Mouse (Mus musculus) neural tube, embryonic 15.5 days (tissue): Measurements from ENCODE around the gene Ncapd2. TPM values are rescaled to one million over a fixed set of nuclear protein-coding genes. Genes with fewer than 3 reads are reported as not detected.

Experiments used
- ATAC-seq: fragments of 200-750 bp; cut with Nextera tagmentation; 2 replicates; pipeline ENCODE4 v1.8.0; 2017; ENCODE audit warnings: mild to moderate bottlenecking, moderate TSS enrichment, moderate library complexity; ENCODE audit not compliant: low FRiP score
- H3K27ac ChIP-seq: fragments of 300-500 bp; sonication (generic); replicated peaks from 2 replicates; pipeline ENCODE4 v1.5.1; 2015; ENCODE audit warnings: mild to moderate bottlenecking, inconsistent platforms
- H3K27me3 ChIP-seq: fragments of 300-500 bp; sonication (generic); replicated peaks from 2 replicates; pipeline ENCODE4 v1.6.1; 2015; ENCODE audit warnings: inconsistent platforms
- H3K36me3 ChIP-seq: fragments of 300-500 bp; sonication (generic); 2 replicates; pipeline ENCODE4 v1.6.1; 2015; ENCODE audit warnings: inconsistent platforms
- H3K4me1 ChIP-seq: fragments of 300-500 bp; sonication (generic); 2 replicates; pipeline ENCODE4 v1.6.1; 2015; ENCODE audit warnings: inconsistent platforms
- H3K4me2 ChIP-seq: fragments of 300-500 bp; sonication (generic); 2 replicates; pipeline ENCODE4 v1.6.1; 2015; ENCODE audit warnings: inconsistent platforms, mild to moderate bottlenecking, moderate library complexity
- H3K4me3 ChIP-seq: fragments of 300-500 bp; sonication (generic); replicated peaks from 2 replicates; pipeline ENCODE4 v1.5.1; 2015; ENCODE audit warnings: mild to moderate bottlenecking, inconsistent platforms
- H3K9ac ChIP-seq: fragments of 300-500 bp; sonication (generic); replicated peaks from 2 replicates; pipeline ENCODE4 v1.6.1; 2015; ENCODE audit warnings: mild to moderate bottlenecking, inconsistent platforms
- H3K9me3 ChIP-seq: fragments of 300-500 bp; sonication (generic); replicated peaks from 2 replicates; pipeline ENCODE4 v1.6.1; 2016; ENCODE audit warnings: inconsistent platforms
- WGBS: fragments of 180-500 bp; shearing (Covaris S2); methylation state at CpG from one replicate; pipeline ENCODE4 v1.1.7; 2015; ENCODE audit warnings: mixed read lengths; 5-methylcytosine and 5-hydroxymethylcytosine counted together
- polyA plus RNA-seq: library from polyadenylated mRNA; unstranded; fragments of >200 nt; fragmentation: Nextera tagmentation; extraction: Ambion mirVana; gene quantifications from 2 replicates; pipeline ENCODE4 v1.2.1, GENCODE M21; 2015

The Ncapd2 gene
- polyA plus RNA-seq, 1 experiment from 2014 or later: 38.2 TPM

DNA sequence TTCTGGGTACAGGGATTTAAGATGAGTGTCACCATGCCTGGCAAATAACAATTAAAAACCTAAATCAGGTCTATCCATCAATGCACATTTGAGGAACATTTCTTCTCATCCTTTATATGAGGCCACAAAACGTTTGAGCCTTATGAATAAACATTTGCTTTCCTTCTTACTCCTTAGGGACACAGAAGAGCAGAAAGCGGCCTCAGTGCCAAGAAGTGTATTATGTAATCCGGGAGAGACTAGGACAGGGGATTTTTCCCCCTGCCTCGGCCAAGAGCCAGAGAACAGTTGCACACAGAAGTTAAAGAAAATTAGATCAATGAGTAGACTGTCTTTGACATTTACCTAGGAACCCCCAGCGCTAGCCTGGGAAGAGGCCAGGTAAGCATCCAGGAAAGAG lies 9.4 kb downstream of the Ncapd2 start:
- 71% methylated on average over 5 of the region's 5 CpGs for WGBS
- no peak for ATAC-seq
- Histone ChIP-seq H3K4me3 (no peak overlapping the region), H3K9me3 (no peaks in the 10 kb centered on the region), H3K4me1 (no peaks in the 10 kb centered on the region), H3K4me2 (no peak overlapping the region), H3K9ac (no peak overlapping the region), H3K27me3 (no peaks in the 10 kb centered on the region), H3K27ac (no peak overlapping the region), H3K36me3 (peaks cover 87% of the 10 kb centered on the region)

DNA sequence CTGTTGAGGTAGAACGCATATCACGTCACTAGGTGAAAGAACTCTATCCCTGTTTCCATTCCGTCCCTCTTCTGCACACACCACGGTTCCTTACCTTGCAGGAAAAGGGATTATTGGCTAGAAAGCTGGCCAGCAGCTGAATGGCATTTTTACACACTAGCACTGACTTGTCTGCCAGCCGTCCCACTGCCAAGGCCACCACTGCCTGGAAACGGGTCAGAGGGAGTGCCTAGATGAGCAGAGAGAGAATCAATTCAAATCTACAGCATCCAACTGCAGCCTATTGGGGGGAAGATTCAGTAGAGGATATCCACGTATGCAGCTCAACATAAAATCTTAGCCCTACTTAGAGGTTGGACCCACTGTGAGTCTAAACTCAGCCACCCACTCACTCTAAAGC lies 11.9 kb downstream of the Ncapd2 start:
- H3K9me3 ChIP-seq: no peaks in the 10 kb centered on the region
- H3K9ac ChIP-seq: no peak overlapping the region
- H3K27ac ChIP-seq: no peak overlapping the region
- no peak for ATAC-seq
- no peaks in the 10 kb centered on the region for H3K27me3 ChIP-seq
- 91% methylated on average over 7 of the region's 7 CpGs for WGBS
- H3K4me3 ChIP-seq: no peak overlapping the region
- no peaks in the 10 kb centered on the region for H3K4me1 ChIP-seq
- peaks cover 89% of the 10 kb centered on the region for H3K36me3 ChIP-seq
- H3K4me2 ChIP-seq: no peak overlapping the region

DNA sequence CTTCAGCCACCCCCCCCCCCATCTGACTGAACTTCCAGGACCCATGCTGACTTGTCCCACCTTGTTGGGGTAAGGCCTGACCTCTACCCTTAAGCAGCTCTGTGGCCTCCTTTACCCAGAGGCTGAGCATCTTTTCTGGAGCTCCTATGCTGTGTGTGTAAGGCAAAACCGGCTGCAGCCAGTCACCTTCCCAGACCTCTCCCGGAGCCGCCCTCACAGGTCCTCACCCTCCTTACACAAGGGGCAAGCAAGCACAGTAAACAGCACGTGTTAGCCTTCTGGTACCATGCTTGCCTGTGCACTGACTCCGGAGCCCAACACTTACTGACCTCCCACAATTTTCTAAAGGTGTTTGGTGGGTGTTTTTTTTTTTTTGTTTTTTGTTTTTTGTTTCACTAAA lies 16.0 kb downstream of the Ncapd2 start:
- WGBS: 93% methylated on average over 5 of the region's 5 CpGs
- H3K36me3 ChIP-seq: peaks cover 92% of the 10 kb centered on the region
- H3K4me1 ChIP-seq: no peaks in the 10 kb centered on the region
- ATAC-seq: no peak
- no peak overlapping the region for H3K4me3 ChIP-seq
- no peak overlapping the region for H3K27ac ChIP-seq
- no peaks in the 10 kb centered on the region for H3K9me3 ChIP-seq
- no peak overlapping the region for H3K4me2 ChIP-seq
- no peak overlapping the region for H3K9ac ChIP-seq
- no peaks in the 10 kb centered on the region for H3K27me3 ChIP-seq

DNA sequence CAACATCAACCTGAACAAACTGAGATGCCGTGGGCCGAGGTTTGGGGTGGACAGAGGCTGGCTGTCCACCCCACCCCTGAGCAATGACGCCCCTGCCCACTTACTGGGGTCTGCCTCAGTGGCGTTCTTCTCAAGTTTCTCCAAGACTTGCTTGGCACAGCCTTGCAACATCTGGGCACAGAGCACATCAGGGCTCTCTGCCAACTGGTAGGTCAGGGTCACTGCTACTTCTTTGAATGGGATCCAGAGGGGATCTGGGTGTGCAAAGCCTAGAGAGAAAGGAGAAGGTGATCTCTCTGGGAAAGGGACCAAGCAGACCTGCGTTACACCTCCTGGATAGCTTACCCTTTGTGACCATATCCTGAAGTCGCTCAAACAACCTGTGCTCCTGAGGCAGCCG lies 18.2 kb downstream of the Ncapd2 start:
- 97% methylated on average over 7 of the region's 7 CpGs for WGBS
- Histone ChIP-seq H3K4me1 (no peaks in the 10 kb centered on the region), H3K9me3 (no peaks in the 10 kb centered on the region), H3K4me3 (no peak overlapping the region), H3K36me3 (peaks cover 98% of the 10 kb centered on the region), H3K9ac (no peak overlapping the region), H3K27ac (no peak overlapping the region), H3K4me2 (no peak overlapping the region), H3K27me3 (no peaks in the 10 kb centered on the region)
- no peak for ATAC-seq

DNA sequence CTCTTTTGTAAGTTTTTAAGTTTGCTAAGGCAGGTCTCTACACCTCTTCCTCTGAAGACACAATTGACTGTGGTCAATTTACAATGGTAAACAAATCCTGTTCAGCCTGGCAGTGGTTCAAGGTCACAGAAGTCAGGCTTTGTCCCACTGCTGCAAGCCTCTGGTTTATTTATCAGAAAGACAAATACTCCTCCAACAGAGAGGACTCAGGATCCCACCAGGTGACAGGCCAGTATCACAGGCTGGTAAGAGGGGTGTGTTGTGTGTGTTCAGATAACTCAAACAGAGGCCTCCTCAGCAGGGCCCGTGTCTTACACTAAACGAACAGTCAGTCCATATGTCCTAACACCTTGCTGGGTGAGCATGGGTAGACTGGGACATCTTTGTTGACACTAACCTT lies 19.0 kb downstream of the Ncapd2 start:
- WGBS: 81% methylated on average over 2 of the region's 2 CpGs
- no peak for ATAC-seq

DNA sequence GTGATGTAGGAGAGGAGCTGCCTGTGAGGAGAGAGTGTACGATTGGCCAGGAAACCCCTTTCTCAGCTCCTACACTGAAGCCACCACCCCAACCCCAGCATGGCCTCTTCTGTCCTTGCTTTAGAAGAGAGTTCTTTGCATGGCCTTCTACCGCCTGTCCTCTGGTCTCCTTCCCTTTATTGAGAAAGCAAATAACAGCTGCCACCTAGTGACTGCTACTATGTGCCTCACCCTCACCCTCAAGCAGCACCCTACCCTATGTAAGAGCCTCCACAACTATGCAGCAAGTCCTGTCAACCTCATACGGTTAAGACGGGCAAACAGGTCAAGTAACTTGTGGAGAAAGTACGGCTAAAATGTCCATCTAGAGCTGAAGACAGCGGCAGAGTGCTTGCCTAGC lies 21.3 kb downstream of the Ncapd2 start:
- no peaks in the 10 kb centered on the region for H3K9me3 ChIP-seq
- no peaks in the 10 kb centered on the region for H3K27me3 ChIP-seq
- H3K4me1 ChIP-seq: peaks cover 18% of the 10 kb centered on the region
- H3K4me3 ChIP-seq: no peak overlapping the region
- no peak overlapping the region for H3K27ac ChIP-seq
- no peak overlapping the region for H3K4me2 ChIP-seq
- WGBS: 87% methylated on average over 6 of the region's 6 CpGs
- H3K36me3 ChIP-seq: peaks cover 75% of the 10 kb centered on the region
- no peak for ATAC-seq
- no peak overlapping the region for H3K9ac ChIP-seq

More for the DNA sequence above, 19.0 kb downstream of the Ncapd2 start:
- Histone ChIP-seq H3K4me2 (no peak overlapping the region), H3K4me1 (peaks cover under 1% of the 10 kb centered on the region), H3K9ac (no peak overlapping the region), H3K27ac (no peak overlapping the region), H3K4me3 (no peak overlapping the region), H3K36me3 (peaks cover 98% of the 10 kb centered on the region), H3K27me3 (no peaks in the 10 kb centered on the region), H3K9me3 (no peaks in the 10 kb centered on the region)

DNA sequence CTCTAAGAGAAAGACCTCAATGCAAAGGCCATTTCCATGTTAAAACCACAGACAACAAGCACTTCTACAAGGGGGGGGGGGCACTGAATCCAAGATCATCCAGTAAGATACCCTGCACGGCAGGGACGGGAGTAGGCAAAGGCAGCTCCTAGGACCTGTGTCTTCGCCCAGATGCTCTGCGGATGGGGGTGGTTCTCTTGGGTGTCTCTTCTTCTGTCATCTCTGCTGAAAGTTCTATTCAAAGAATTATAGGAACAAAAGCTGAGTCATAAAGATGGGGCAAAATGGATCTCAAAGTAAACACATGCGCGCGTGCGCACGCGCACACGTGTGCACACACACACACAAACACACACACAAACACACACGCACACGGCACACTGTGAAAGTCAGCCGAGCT lies 23.4 kb downstream of the Ncapd2 start:
- ATAC-seq: no peak
- Histone ChIP-seq H3K9ac (no peak overlapping the region), H3K4me1 (peaks cover 34% of the 10 kb centered on the region), H3K27me3 (no peaks in the 10 kb centered on the region), H3K9me3 (no peaks in the 10 kb centered on the region), H3K36me3 (peaks cover 62% of the 10 kb centered on the region), H3K4me2 (no peak overlapping the region), H3K27ac (no peak overlapping the region), H3K4me3 (no peak overlapping the region)
- 88% methylated on average over 14 of the region's 14 CpGs for WGBS

- Histone ChIP-seq H3K4me2 (peak overlapping the region; percentile 91), H3K4me1 (peaks cover 40% of the 10 kb centered on the region), H3K27ac (peak overlapping the region; percentile 95), H3K9me3 (no peaks in the 10 kb centered on the region), H3K36me3 (peaks cover 55% of the 10 kb centered on the region), H3K27me3 (no peaks in the 10 kb centered on the region), H3K4me3 (peak overlapping the region; percentile 80), H3K9ac (peak overlapping the region; percentile 64)
- WGBS: 20% methylated on average over 10 of the region's 10 CpGs
- no peak for ATAC-seq
Observed at GRCm38 (mm10) chr6:125166861-125167650, 24.4 kb downstream of the Ncapd2 start.

DNA sequence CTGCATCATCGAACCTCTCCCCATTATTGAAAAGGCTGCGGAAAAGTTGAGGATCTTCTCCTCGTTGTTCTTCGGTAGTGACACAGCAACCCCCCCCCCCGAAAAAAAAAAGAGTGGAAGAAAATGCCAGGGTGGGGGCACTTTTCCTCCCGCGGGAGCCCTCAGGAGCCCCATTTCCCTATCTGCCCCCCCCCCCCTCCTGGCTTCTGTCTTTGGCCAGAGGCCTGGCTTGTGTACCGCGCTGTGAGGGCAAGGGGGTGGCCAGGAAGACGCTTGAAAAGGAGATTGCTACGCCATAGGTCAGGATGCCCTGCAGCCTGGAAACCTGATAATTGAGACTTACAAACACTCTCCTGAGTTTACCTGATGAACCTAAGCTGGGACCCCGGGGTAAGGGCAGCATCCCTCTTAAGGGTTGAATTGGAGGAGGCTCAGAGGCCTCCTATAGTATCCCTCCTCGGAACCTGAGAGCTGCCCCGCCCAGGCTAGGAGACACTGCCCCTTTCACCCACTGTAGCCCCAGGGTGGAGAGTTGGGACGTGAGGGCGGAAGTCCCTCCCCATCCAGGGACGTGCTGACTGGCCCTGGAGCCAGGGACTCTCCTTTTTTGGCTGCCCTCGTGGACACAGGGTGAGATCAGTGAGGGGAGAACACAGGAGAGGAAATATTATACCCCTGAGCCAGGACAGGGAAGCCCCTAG lies 25.3 kb downstream of the Ncapd2 start, which contains the start of gene Gapdh:
Gene Gapdh, minus strand, starts transcription at position 417 of the 701 bp plus-strand sequence.
- Histone ChIP-seq H3K4me3 (peak within 1 kb of the TSS; percentile 80), H3K4me2 (peak within 1 kb of the TSS; percentile 91), H3K36me3 (peaks cover 51% of the 10 kb centered on the region), H3K27ac (peak within 1 kb of the TSS; percentile 95), H3K27me3 (no peaks in the 10 kb centered on the region), H3K9me3 (no peaks in the 10 kb centered on the region), H3K9ac (peak within 1 kb of the TSS; percentile 96), H3K4me1 (peaks cover 45% of the 10 kb centered on the region)
- 1% methylated on average over 17 of the region's 18 CpGs for WGBS
- peak; percentile 4 for ATAC-seq

- ATAC-seq: peak; percentile 94
- Histone ChIP-seq H3K27me3 (no peaks in the 10 kb centered on the region), H3K27ac (peak overlapping the region; percentile 95), H3K9ac (peak overlapping the region; percentile 96), H3K4me2 (peak overlapping the region; percentile 91), H3K36me3 (peaks cover 51% of the 10 kb centered on the region), H3K9me3 (no peaks in the 10 kb centered on the region), H3K4me3 (peak overlapping the region; percentile 80), H3K4me1 (peaks cover 50% of the 10 kb centered on the region)
- under 1% methylated on average over 36 of the region's 36 CpGs for WGBS
Observed at GRCm38 (mm10) chr6:125165328-125165891, 26.1 kb downstream of the Ncapd2 start.

- peak; percentile 56 for ATAC-seq
- peak overlapping the region; percentile 91 for H3K4me2 ChIP-seq
- under 1% methylated on average over 39 of the region's 39 CpGs for WGBS
- peak overlapping the region; percentile 96 for H3K9ac ChIP-seq
- peaks cover 50% of the 10 kb centered on the region for H3K4me1 ChIP-seq
- peak overlapping the region; percentile 80 for H3K4me3 ChIP-seq
- no peaks in the 10 kb centered on the region for H3K27me3 ChIP-seq
- peaks cover 50% of the 10 kb centered on the region for H3K36me3 ChIP-seq
- H3K9me3 ChIP-seq: no peaks in the 10 kb centered on the region
- peak overlapping the region; percentile 95 for H3K27ac ChIP-seq
Observed at GRCm38 (mm10) chr6:125164672-125165327, 26.7 kb downstream of the Ncapd2 start.
